Mouse (Mus musculus): Measurements from ENCODE around the gene Sorcs3.

Gene Sorcs3

GRCm38 (mm10) chr19:48378006-48378540, 172.2 kb downstream of the Sorcs3 start:
- no peak for DNase-seq (ENCODE audit: low read depth, low spot score)

- DNase-seq (ENCODE audit: low read depth, low spot score) = no peak
Observed at GRCm38 (mm10) chr19:48391551-48391950, 185.7 kb downstream of the Sorcs3 start.

- DNase-seq (ENCODE audit: low read depth, low spot score) = no peak
Observed at GRCm38 (mm10) chr19:48404774-48405495, 199.1 kb downstream of the Sorcs3 start.

- no peak for DNase-seq (ENCODE audit: low read depth, low spot score)
Observed at GRCm38 (mm10) chr19:48408221-48408620, 202.4 kb downstream of the Sorcs3 start.

GRCm38 (mm10) chr19:48411332-48411731, 205.5 kb downstream of the Sorcs3 start:
- no peak for DNase-seq (ENCODE audit: low read depth, low spot score)

GRCm38 (mm10) chr19:48413836-48414235, 208.0 kb downstream of the Sorcs3 start:
- DNase-seq (ENCODE audit: low read depth, low spot score) = no peak

GRCm38 (mm10) chr19:48418356-48418755, 212.5 kb downstream of the Sorcs3 start:
- no peak for DNase-seq (ENCODE audit: low read depth, low spot score)

GRCm38 (mm10) chr19:48429263-48429662, 223.4 kb downstream of the Sorcs3 start:
- no peak for DNase-seq (ENCODE audit: low read depth, low spot score)

- DNase-seq (ENCODE audit: low read depth, low spot score) = no peak
Observed at GRCm38 (mm10) chr19:48429755-48430154, 223.9 kb downstream of the Sorcs3 start.

GRCm38 (mm10) chr19:48430328-48430727, 224.5 kb downstream of the Sorcs3 start:
- DNase-seq (ENCODE audit: low read depth, low spot score) = no peak

- DNase-seq (ENCODE audit: low read depth, low spot score) = no peak
Observed at GRCm38 (mm10) chr19:48438450-48438849, 232.6 kb downstream of the Sorcs3 start.

- DNase-seq (ENCODE audit: low read depth, low spot score) = no peak
Observed at GRCm38 (mm10) chr19:48461141-48461540, 255.3 kb downstream of the Sorcs3 start.

GRCm38 (mm10) chr19:48462426-48462825, 256.6 kb downstream of the Sorcs3 start:
- no peak for DNase-seq (ENCODE audit: low read depth, low spot score)

GRCm38 (mm10) chr19:48463494-48463893, 257.7 kb downstream of the Sorcs3 start:
- DNase-seq (ENCODE audit: low read depth, low spot score) = no peak

- DNase-seq (ENCODE audit: low read depth, low spot score) = no peak
Observed at GRCm38 (mm10) chr19:48467471-48467870, 261.6 kb downstream of the Sorcs3 start.

- DNase-seq (ENCODE audit: low read depth, low spot score) = no peak
Observed at GRCm38 (mm10) chr19:48469791-48470410, 264.1 kb downstream of the Sorcs3 start.

- no peak for DNase-seq (ENCODE audit: low read depth, low spot score)
Observed at GRCm38 (mm10) chr19:48471927-48472326, 266.1 kb downstream of the Sorcs3 start.

- no peak for DNase-seq (ENCODE audit: low read depth, low spot score)
Observed at GRCm38 (mm10) chr19:48475784-48476410, 270.1 kb downstream of the Sorcs3 start.

GRCm38 (mm10) chr19:48478864-48479263, 273.0 kb downstream of the Sorcs3 start:
- DNase-seq (ENCODE audit: low read depth, low spot score) = no peak

- no peak for DNase-seq (ENCODE audit: low read depth, low spot score)
Observed at GRCm38 (mm10) chr19:48482946-48483345, 277.1 kb downstream of the Sorcs3 start.

- DNase-seq (ENCODE audit: low read depth, low spot score) = no peak
Observed at GRCm38 (mm10) chr19:48491111-48491510, 285.3 kb downstream of the Sorcs3 start.

GRCm38 (mm10) chr19:48503896-48504620, 298.2 kb downstream of the Sorcs3 start:
- no peak for DNase-seq (ENCODE audit: low read depth, low spot score)
